Mouse (Mus musculus): ENCODE measurements at regions not wholly inside any gene's neighbourhood (a gene's known extent, or its start where the extent isn't known, plus 50 kb on each side); places are given as distances from the start of the nearest gene placed in this dataset.

DNA sequence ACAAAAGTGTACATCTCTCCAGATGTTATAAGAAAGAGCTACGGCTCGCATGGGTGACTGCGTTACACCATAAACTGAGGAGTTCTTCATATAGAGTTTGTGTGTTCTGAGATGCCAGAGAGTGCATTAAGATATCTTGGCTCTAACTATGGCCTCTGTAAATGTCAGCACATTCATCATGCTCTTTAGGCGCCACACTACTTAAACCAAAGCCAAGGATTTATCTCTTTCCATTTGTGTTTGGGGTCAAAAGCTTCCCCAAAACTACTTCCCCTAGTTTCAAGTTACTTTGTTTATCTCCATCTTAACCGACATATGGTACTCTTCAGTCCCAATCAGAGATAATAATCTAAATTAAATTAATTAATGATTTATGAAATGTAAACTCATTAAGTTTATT is 541.3 kb upstream of the N6amt1 start:
- TF ChIP-seq CTCF (conservative IDR thresholded peaks at IDR 0.05; ENCODE audit: low read length) (no peak), POU5F1 (IDR thresholded peaks at IDR 0.05; ENCODE audit: borderline replicate concordance, low read length) (no peak), NANOG (IDR thresholded peaks at IDR 0.05; ENCODE audit: borderline replicate concordance, low read length) (no peak)

Data from E14TG2a.4 (cell line).